Mouse (Mus musculus) cerebellum, adult 9-11 months (tissue): ENCODE measurements around the gene Polr2b.

ENCODE experiments used
- DNase-seq: peaks from one replicate; pipeline ENCODE4 v3.0.0; 2022

Gene Polr2b

GRCm38 (mm10) chr5:77367145-77367544 is 57.2 kb downstream of the Polr2b start:
- DNase-seq = no peak

GRCm38 (mm10) chr5:77367682-77368081 is 57.7 kb downstream of the Polr2b start:
- no peak for DNase-seq

- no peak for DNase-seq
Observed at GRCm38 (mm10) chr5:77368194-77368593, 58.2 kb downstream of the Polr2b start.

- DNase-seq = no peak
Observed at GRCm38 (mm10) chr5:77369394-77369793, 59.4 kb downstream of the Polr2b start.

- no peak for DNase-seq
Observed at GRCm38 (mm10) chr5:77370378-77370892, 60.5 kb downstream of the Polr2b start.

- no peak for DNase-seq
Observed at GRCm38 (mm10) chr5:77372242-77372641, 62.3 kb downstream of the Polr2b start.

GRCm38 (mm10) chr5:77372778-77373177 is 62.8 kb downstream of the Polr2b start:
- no peak for DNase-seq

- no peak for DNase-seq
Observed at GRCm38 (mm10) chr5:77374945-77375344, 65.0 kb downstream of the Polr2b start.

- DNase-seq = no peak
Observed at GRCm38 (mm10) chr5:77375546-77375945, 65.6 kb downstream of the Polr2b start.

GRCm38 (mm10) chr5:77378027-77378426 is 68.1 kb downstream of the Polr2b start:
- DNase-seq = no peak

GRCm38 (mm10) chr5:77379434-77380135 is 69.6 kb downstream of the Polr2b start:
- no peak for DNase-seq

- DNase-seq = no peak
Observed at GRCm38 (mm10) chr5:77380321-77380901, 70.5 kb downstream of the Polr2b start.

- no peak for DNase-seq
Observed at GRCm38 (mm10) chr5:77381283-77381682, 71.3 kb downstream of the Polr2b start.

GRCm38 (mm10) chr5:77381686-77382085 is 71.7 kb downstream of the Polr2b start:
- no peak for DNase-seq

- DNase-seq = no peak
Observed at GRCm38 (mm10) chr5:77383799-77384554, 74.0 kb downstream of the Polr2b start.

- DNase-seq = no peak
Observed at GRCm38 (mm10) chr5:77384724-77385123, 74.8 kb downstream of the Polr2b start.

- DNase-seq = no peak
Observed at GRCm38 (mm10) chr5:77385221-77385620, 75.3 kb downstream of the Polr2b start.

GRCm38 (mm10) chr5:77385900-77386595 is 76.1 kb downstream of the Polr2b start:
- DNase-seq = no peak

- DNase-seq = no peak
Observed at GRCm38 (mm10) chr5:77386596-77387413, 76.9 kb downstream of the Polr2b start.

- DNase-seq = no peak
Observed at GRCm38 (mm10) chr5:77387414-77387704, 77.4 kb downstream of the Polr2b start.

- DNase-seq = no peak
Observed at GRCm38 (mm10) chr5:77388359-77388758, 78.4 kb downstream of the Polr2b start.

- no peak for DNase-seq
Observed at GRCm38 (mm10) chr5:77390272-77390671, 80.3 kb downstream of the Polr2b start.
